Mouse (Mus musculus) heart, adult 10 weeks (tissue): ENCODE results near the gene Rnf167. TPM values are rescaled to one million over a fixed set of nuclear protein-coding genes. Genes with fewer than 3 reads are reported as not detected.

Experiments
- polyA plus RNA-seq: library from polyadenylated mRNA; stranded (reverse); fragments of 350-450 nt; fragmentation: Illumina TruSeq; extraction: RNeasy Lipid Tissue Mini Kit (QIAGEN cat#74804); gene quantifications from one replicate; pipeline ENCODE4 v1.2.3, GENCODE M21; 2014; ENCODE audit warnings: low read depth, low replicate concordance

Gene Rnf167
- 66.5 TPM for polyA plus RNA-seq

GRCm38 (mm10) chr11:70646691-70647650, at the start of gene Rnf167, which contains the start of gene Slc25a11:
TSS of gene Rnf167 (plus strand) at chr11:70647235.
TSS of gene Slc25a11 (minus strand) at chr11:70647479.

GRCm38 (mm10) chr11:70615516-70616093, 31.4 kb upstream of the Rnf167 start, which contains the start of gene 4930544D05Rik:
TSS of gene 4930544D05Rik (plus strand) at chr11:70615848.

GRCm38 (mm10) chr11:70619101-70619500, 27.9 kb upstream of the Rnf167 start, which contains the start of gene Chrne:
TSS of gene Chrne (minus strand) at chr11:70619216.

GRCm38 (mm10) chr11:70638714-70639278, 8.2 kb upstream of the Rnf167 start, which contains the start of gene Gp1ba:
TSS of gene Gp1ba (plus strand) at chr11:70639122.

GRCm38 (mm10) chr11:70654198-70654922, 7.3 kb downstream of the Rnf167 start, which contains the start of gene Pfn1:
TSS of gene Pfn1 (minus strand) at chr11:70654644.

GRCm38 (mm10) chr11:70656964-70657363, 9.9 kb downstream of the Rnf167 start, which contains the start of gene Eno3:
TSS of gene Eno3 (plus strand) at chr11:70657202.

GRCm38 (mm10) chr11:70668771-70669505, 21.9 kb downstream of the Rnf167 start, which contains the start of gene Spag7:
TSS of gene Spag7 (minus strand) at chr11:70669416.

GRCm38 (mm10) chr11:70687601-70688199, 40.7 kb downstream of the Rnf167 start, which contains the start of gene Camta2:
TSS of gene Camta2 (minus strand) at chr11:70688105.

GRCm38 (mm10) chr11:70699722-70700556, 52.9 kb downstream of the Rnf167 start, which contains the start of the genes Inca1 and Kif1c:
TSS of gene Inca1 (minus strand) at chr11:70700155.
TSS of gene Kif1c (plus strand) at chr11:70700548.

Other genes starting within 250 kb of the Rnf167 start
- gene Pelp1, start 237.2 kb upstream of the Rnf167 start, polyA plus RNA-seq = 13.6 TPM
- gene Arrb2, start 214.6 kb upstream of the Rnf167 start, polyA plus RNA-seq = 15.8 TPM
- gene Med11, start 195.3 kb upstream of the Rnf167 start, polyA plus RNA-seq = 9.5 TPM
- gene Zmynd15, start 187.8 kb upstream of the Rnf167 start, polyA plus RNA-seq = 2.3 TPM
- gene Cxcl16, start 187.3 kb upstream of the Rnf167 start, polyA plus RNA-seq = 12.2 TPM
- 4.7 TPM for gene Tm4sf5, start 142.0 kb upstream of the Rnf167 start, polyA plus RNA-seq
- not detected for gene Vmo1, start 132.6 kb upstream of the Rnf167 start, polyA plus RNA-seq
- not detected for gene Gltpd2, start 128.0 kb upstream of the Rnf167 start, polyA plus RNA-seq
- 275 TPM for gene Psmb6, start 121.9 kb upstream of the Rnf167 start, polyA plus RNA-seq
- not detected for gene Gm40193, start 114.3 kb upstream of the Rnf167 start, polyA plus RNA-seq
- 7.4 TPM for gene Pld2, start 107.2 kb upstream of the Rnf167 start, polyA plus RNA-seq
- 34.3 TPM for gene Mink1, start 84.4 kb upstream of the Rnf167 start, polyA plus RNA-seq
- not detected for gene 4930544D05Rik, start 31.4 kb upstream of the Rnf167 start, polyA plus RNA-seq
- gene Chrne, start 28.0 kb upstream of the Rnf167 start, polyA plus RNA-seq = not detected
- gene Gp1ba, start 8.1 kb upstream of the Rnf167 start, polyA plus RNA-seq = not detected
- 630 TPM for gene Slc25a11, start 244 bp downstream of the Rnf167 start, polyA plus RNA-seq
- gene Pfn1, start 7.4 kb downstream of the Rnf167 start, polyA plus RNA-seq = 286 TPM
- gene Eno3, start 10.0 kb downstream of the Rnf167 start, polyA plus RNA-seq = 1,559 TPM
- 134 TPM for gene Spag7, start 22.2 kb downstream of the Rnf167 start, polyA plus RNA-seq
- gene Camta2, start 40.9 kb downstream of the Rnf167 start, polyA plus RNA-seq = 29.5 TPM
- gene Inca1, start 52.9 kb downstream of the Rnf167 start, polyA plus RNA-seq = 11.4 TPM
- 315 TPM for gene Kif1c, start 53.3 kb downstream of the Rnf167 start, polyA plus RNA-seq
- gene Zfp3, start 117.0 kb downstream of the Rnf167 start, polyA plus RNA-seq = 9.2 TPM
- gene Scimp, start 165.4 kb downstream of the Rnf167 start, polyA plus RNA-seq = not detected
- gene Rabep1, start 197.5 kb downstream of the Rnf167 start, polyA plus RNA-seq = 25.0 TPM